ENCODE assay signal across 25 mouse cellular contexts in genomic region chr11:41483881-41484280, GRCm38 (mm10).
"Had no signal": no experiment of that assay in that cellular context is flagged by ENCODE, and none has a peak within 500 bp of the region (broad histone marks: within the 10 kb centered on the region; RNA-seq: fewer than 3 reads in every experiment).

No protein-coding gene starts in this region.

- H3K4me3 ChIP-seq: gastrocnemius, adult 2 months; heart, embryonic 10.5 days; heart, embryonic 12.5 days; hindbrain, embryonic 10.5 days; intestine, embryonic 15.5 days; layer of hippocampus, adult 2 months; left cerebral cortex, adult 2 months; limb, embryonic 10.5 days; limb, embryonic 12.5 days; liver, embryonic 13.5 days; liver, embryonic 15.5 days had no signal

- H3K36me3 ChIP-seq: heart, embryonic 10.5 days; heart, embryonic 12.5 days; hindbrain, embryonic 10.5 days; intestine, embryonic 15.5 days; limb, embryonic 10.5 days; limb, embryonic 12.5 days; liver, embryonic 13.5 days; liver, embryonic 15.5 days had no signal

- H3K4me1 ChIP-seq: heart, embryonic 10.5 days; heart, embryonic 12.5 days; intestine, embryonic 15.5 days; limb, embryonic 10.5 days; limb, embryonic 12.5 days; liver, embryonic 13.5 days; liver, embryonic 15.5 days had no signal

- ATAC-seq: inflammation-experienced regulatory T-cells, adult 6 months; intestine, embryonic 15.5 days; intestine, postnatal 0 days had no signal

- H3K9ac ChIP-seq: heart, embryonic 12.5 days; intestine, embryonic 15.5 days; limb, embryonic 12.5 days; liver, embryonic 13.5 days; liver, embryonic 15.5 days had no signal

- H3K4me2 ChIP-seq: heart, embryonic 12.5 days; intestine, embryonic 15.5 days; limb, embryonic 12.5 days; liver, embryonic 11.5 days; liver, embryonic 13.5 days; liver, embryonic 15.5 days had no signal

- DNase-seq: gastrocnemius, adult 2 months; gastrocnemius, postnatal 10 days; gastrocnemius, postnatal 25 days; heart, adult 18-20 months; heart, postnatal 10 days; heart, postnatal 4 days; kidney, adult 18-20 months; kidney, adult 8-10 months; kidney, postnatal 10 days; kidney, postnatal 25 days; kidney, postnatal 4 days; liver; liver, embryonic 13.5 days had no signal

- H3K27me3 ChIP-seq: heart, embryonic 12.5 days; intestine, embryonic 15.5 days; limb, embryonic 12.5 days; liver, embryonic 13.5 days; liver, embryonic 15.5 days had no signal

- H3K27ac ChIP-seq: gastrocnemius, adult 2 months; heart, embryonic 10.5 days; hindbrain, embryonic 10.5 days; intestine, embryonic 15.5 days; layer of hippocampus, adult 2 months; left cerebral cortex, adult 2 months; limb, embryonic 10.5 days; limb, embryonic 12.5 days; liver, embryonic 13.5 days; liver, embryonic 15.5 days had no signal

- H3K9me3 ChIP-seq: heart, embryonic 10.5 days; heart, embryonic 12.5 days; hindbrain, embryonic 10.5 days; intestine, embryonic 15.5 days; limb, embryonic 10.5 days; limb, embryonic 12.5 days; liver, embryonic 13.5 days; liver, embryonic 15.5 days had no signal
